Mouse (Mus musculus) stomach, postnatal 0 days (tissue): ENCODE measurements around the gene Olfml3.

ENCODE experiments used
- CTCF ChIP-seq: IDR thresholded peaks from 2 replicates; pipeline ENCODE4 v1.5.1; 2016; ENCODE audit warnings: antibody characterized with exemption, low read depth, mild to moderate bottlenecking, moderate library complexity
- EP300 ChIP-seq: optimal IDR thresholded peaks from 2 replicates; pipeline ENCODE3; 2016; ENCODE audit warnings: antibody characterized with exemption

GRCm38 (mm10) chr3:103779183-103779582, 41.4 kb upstream of the Olfml3 start:
- TF ChIP-seq CTCF (no peak), EP300 (no peak)
